Comparison of ENCODE assay signal across 11 mouse cellular contexts in the genomic region with DNA sequence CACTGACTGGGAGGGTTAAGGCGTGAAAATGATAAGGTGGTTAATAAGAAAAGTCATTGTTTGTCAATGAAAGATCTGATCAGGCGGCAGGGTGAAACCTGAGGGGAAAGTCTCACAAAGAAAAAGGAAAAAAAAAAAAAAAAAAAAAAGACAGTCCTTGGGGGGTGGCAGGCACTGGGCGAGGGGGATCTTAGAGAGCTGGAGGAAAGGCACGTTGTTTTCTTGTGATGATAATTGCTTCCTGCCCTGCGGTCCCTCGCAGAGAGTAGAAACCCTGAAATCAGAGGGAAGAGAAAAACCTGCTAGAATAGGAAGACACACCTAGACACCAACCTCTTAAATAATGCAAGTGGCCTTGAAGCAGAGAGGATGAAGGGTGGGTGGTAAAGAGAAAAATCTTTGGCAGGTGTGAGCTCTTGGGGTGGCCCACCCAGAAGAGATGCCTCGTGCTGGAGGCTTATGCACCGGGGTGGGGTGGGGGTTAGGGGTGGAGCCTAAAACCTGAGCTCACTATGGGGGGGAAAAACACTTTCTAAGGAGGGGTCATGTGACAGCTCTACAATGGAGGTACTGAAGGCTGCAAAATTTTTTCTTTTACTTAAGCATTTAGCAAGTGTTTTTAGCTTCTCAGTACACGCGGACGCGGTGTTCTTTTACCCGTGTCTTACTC.
DNase-seq lines count a peak whose midpoint lies in the region; ATAC-seq and TF ChIP-seq lines count a peak whose summit lies in the region.
"Had no signal": no experiment of that assay in that cellular context is flagged by ENCODE, and none has a peak within 500 bp of the region (broad histone marks: within the 10 kb centered on the region; RNA-seq: fewer than 3 reads in every experiment).

No protein-coding gene starts in this region.

- intact Hi-C loops in heart, postnatal 10 days (cut with DNase I), result no loop called here

- 23% methylated on average over 13 of the region's 13 CpGs for WGBS in heart, embryonic 12.5 days
- 9% methylated on average over 13 of the region's 13 CpGs for WGBS in forebrain, embryonic 14.5 days
- WGBS in midbrain, embryonic 13.5 days, result 10% methylated on average over 13 of the region's 13 CpGs

- no peak overlapping the region for H3K27ac ChIP-seq in heart, embryonic 12.5 days (ENCODE audit: poor library complexity, severe bottlenecking)
- H3K27ac ChIP-seq in ES-Bruce4 (ENCODE audit: insufficient read depth, low read length), result no peak overlapping the region
- H3K27ac ChIP-seq in forebrain, embryonic 14.5 days (ENCODE audit: low read depth, low read length), result no peak overlapping the region
- no peak overlapping the region for H3K27ac ChIP-seq in midbrain, embryonic 13.5 days

- TF ChIP-seq CTCF in ES-Bruce4 (IDR thresholded peaks at IDR 0.05; ENCODE audit: low read depth, low read length), result no peak

- peak; percentile 38; the same call in 1 of the 2 replicates for ATAC-seq in heart, embryonic 12.5 days (ENCODE audit: insufficient number of reproducible peaks, low FRiP score)
- peak; percentile 67 for ATAC-seq in forebrain, embryonic 14.5 days
- peak; percentile 25; the same call in 1 of the 2 replicates for ATAC-seq in midbrain, embryonic 13.5 days

- H3K27me3 ChIP-seq in heart, embryonic 12.5 days (replicated peaks), result no peaks in the 10 kb centered on the region
- peaks cover 2% of the 10 kb centered on the region; the same call in 1 of the 2 replicates for H3K27me3 ChIP-seq in ES-Bruce4 (ENCODE audit: control insufficient read depth, insufficient read depth, low read length, poor library complexity, severe bottlenecking)
- H3K27me3 ChIP-seq in forebrain, embryonic 14.5 days (replicated peaks; ENCODE audit: control insufficient read depth, insufficient read depth, low read length), result no peaks in the 10 kb centered on the region
- peaks cover 22% of the 10 kb centered on the region for H3K27me3 ChIP-seq in midbrain, embryonic 13.5 days

- H3K4me3 ChIP-seq in heart, embryonic 12.5 days, result no peak overlapping the region
- no peak overlapping the region for H3K4me3 ChIP-seq in ES-Bruce4 (ENCODE audit: low read depth, low read length)
- no peak overlapping the region for H3K4me3 ChIP-seq in forebrain, embryonic 14.5 days (ENCODE audit: low read depth, low read length)
- H3K4me3 ChIP-seq in midbrain, embryonic 13.5 days (replicated peaks), result 0 out of 2 replicates have a peak overlapping the region, but pooled peaks have one; percentile 5

- no peaks in the 10 kb centered on the region for H3K36me3 ChIP-seq in heart, embryonic 12.5 days
- H3K36me3 ChIP-seq in ES-Bruce4 (ENCODE audit: control insufficient read depth, insufficient read depth, low read length, poor library complexity, severe bottlenecking), result no peaks in the 10 kb centered on the region
- no peaks in the 10 kb centered on the region for H3K36me3 ChIP-seq in forebrain, embryonic 14.5 days (ENCODE audit: control insufficient read depth, insufficient read depth, low read length)
- no peaks in the 10 kb centered on the region for H3K36me3 ChIP-seq in midbrain, embryonic 13.5 days

- peak; percentile 78 for TF ChIP-seq EP300 in ES-Bruce4 (IDR thresholded peaks at IDR 0.05; ENCODE audit: insufficient read depth, low read depth, low read length)

- H3K4me2 ChIP-seq in heart, embryonic 12.5 days, result peak overlapping the region; percentile 14; the same call in 1 of the 2 replicates
- peak overlapping the region; percentile 21; the same call in 1 of the 2 replicates for H3K4me2 ChIP-seq in forebrain, embryonic 14.5 days (ENCODE audit: low read length)
- H3K4me2 ChIP-seq in midbrain, embryonic 13.5 days (replicated peaks), result peak overlapping the region; percentile 32

- DNase-seq in heart, postnatal 10 days, result no peak
- DNase-seq in forebrain, embryonic 14.5 days (ENCODE audit: low spot score), result no peak
- no peak for DNase-seq in left cerebral cortex, adult 18-20 months (ENCODE audit: low spot score in 2 of 2)
- DNase-seq in right cerebral cortex, postnatal 25 days, result no peak
- no peak for DNase-seq in retina, embryonic 14.5 days (ENCODE audit: low spot score)
- DNase-seq: cerebellum, adult 11 months; kidney, adult 2 months; lung, adult 18-20 months had no signal

- no peak overlapping the region for H3K9ac ChIP-seq in heart, embryonic 12.5 days
- no peak overlapping the region for H3K9ac ChIP-seq in ES-Bruce4 (ENCODE audit: low read depth, poor library complexity, severe bottlenecking)
- H3K9ac ChIP-seq in forebrain, embryonic 14.5 days (ENCODE audit: low read length), result no peak overlapping the region; the same call in 1 of the 2 replicates
- H3K9ac ChIP-seq in midbrain, embryonic 13.5 days (replicated peaks), result peak overlapping the region; percentile 28; the same call in 1 of the 2 replicates

- peaks cover 22% of the 10 kb centered on the region for H3K4me1 ChIP-seq in heart, embryonic 12.5 days (replicated peaks)
- peaks cover 5% of the 10 kb centered on the region for H3K4me1 ChIP-seq in ES-Bruce4 (ENCODE audit: control insufficient read depth, insufficient read depth, low read length)
- H3K4me1 ChIP-seq in forebrain, embryonic 14.5 days (ENCODE audit: control insufficient read depth, insufficient read depth, low read length), result peaks cover 4% of the 10 kb centered on the region; the same call in 1 of the 2 replicates
- peaks cover 19% of the 10 kb centered on the region for H3K4me1 ChIP-seq in midbrain, embryonic 13.5 days (replicated peaks)

- H3K9me3 ChIP-seq in heart, embryonic 12.5 days (replicated peaks), result 0 out of 2 replicates have a peak, but pooled peaks cover 4% of the 10 kb centered on the region
- H3K9me3 ChIP-seq in ES-Bruce4 (replicated peaks; ENCODE audit: control insufficient read depth, insufficient read depth, low read length, poor library complexity, severe bottlenecking), result no peaks in the 10 kb centered on the region; the same call in 1 of the 2 replicates
- no peaks in the 10 kb centered on the region for H3K9me3 ChIP-seq in forebrain, embryonic 14.5 days (replicated peaks; ENCODE audit: control insufficient read depth, low read length)
- H3K9me3 ChIP-seq in midbrain, embryonic 13.5 days, result 0 out of 2 replicates have a peak, but pooled peaks cover 3% of the 10 kb centered on the region

- TF ChIP-seq POLR2A in ES-Bruce4 (IDR thresholded peaks at IDR 0.05; ENCODE audit: insufficient read depth, low read length), result no peak
